Mouse (Mus musculus) lung, postnatal 10 days (tissue): Measurements from ENCODE around the gene Zdhhc14.
"Not testable (repeated sequence)": the region's sequence is repeated elsewhere in the genome, so short reads cannot be mapped to it uniquely, and the experiment has no call there.

ENCODE experiments used
- DNase-seq: peaks from one replicate; pipeline ENCODE4 v3.0.0; 2021

Zdhhc14 gene

DNA sequence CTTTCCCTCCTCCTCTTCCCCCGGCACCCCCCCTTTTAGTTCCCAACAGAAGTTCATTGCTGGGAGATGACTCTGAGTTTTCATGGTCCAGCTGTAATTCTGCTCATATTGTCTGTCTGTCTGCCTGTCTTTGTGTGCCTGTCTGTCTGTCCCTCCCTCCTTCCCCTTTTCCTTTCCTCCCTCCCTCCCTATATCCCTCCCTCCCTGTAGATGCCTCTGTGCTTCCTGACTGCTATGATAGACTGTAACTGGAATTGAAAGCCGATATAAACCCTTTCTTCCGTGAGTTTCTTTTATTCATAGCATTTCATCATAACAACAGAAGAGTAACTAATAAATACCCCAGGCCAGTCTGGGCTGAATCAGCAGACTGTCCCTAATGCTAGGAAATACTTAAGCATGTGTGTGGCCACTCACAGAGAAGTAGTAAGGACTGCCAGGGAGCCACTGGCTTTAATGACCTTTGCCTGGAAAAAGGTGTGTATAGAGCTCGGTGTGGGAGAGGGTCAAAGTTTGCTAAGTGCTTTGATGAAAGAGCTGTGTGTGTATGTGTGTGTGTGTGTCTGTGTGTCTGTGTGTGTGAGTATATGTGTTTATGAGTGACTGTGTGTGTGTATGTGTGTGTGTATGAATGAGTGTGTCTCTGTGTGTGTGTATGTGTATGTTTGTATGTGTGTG is 117.7 kb downstream of the Zdhhc14 start:
- DNase-seq: no peak

DNA sequence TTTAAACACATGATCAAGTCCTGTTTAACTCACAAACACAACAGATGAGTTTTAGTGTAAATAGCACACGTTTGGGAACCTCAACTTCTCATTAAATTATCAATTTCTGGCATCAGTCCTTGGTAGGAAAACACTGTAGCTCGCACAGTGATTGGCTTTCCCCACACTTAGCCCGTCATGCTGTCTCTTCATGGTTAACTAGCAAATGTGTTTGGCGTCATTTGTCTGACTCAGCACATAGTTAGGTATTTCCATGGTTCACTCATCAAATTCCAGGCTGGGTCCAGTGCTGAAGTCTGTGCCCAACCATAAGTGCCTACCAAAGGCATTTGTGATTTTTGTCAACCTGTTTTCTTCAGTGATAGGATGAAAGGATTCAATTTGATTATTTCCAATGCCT is 119.9 kb downstream of the Zdhhc14 start:
- DNase-seq: no peak

GRCm38 (mm10) chr17:5614771-5615318 is 122.5 kb downstream of the Zdhhc14 start:
- DNase-seq: peak; percentile 60

DNA sequence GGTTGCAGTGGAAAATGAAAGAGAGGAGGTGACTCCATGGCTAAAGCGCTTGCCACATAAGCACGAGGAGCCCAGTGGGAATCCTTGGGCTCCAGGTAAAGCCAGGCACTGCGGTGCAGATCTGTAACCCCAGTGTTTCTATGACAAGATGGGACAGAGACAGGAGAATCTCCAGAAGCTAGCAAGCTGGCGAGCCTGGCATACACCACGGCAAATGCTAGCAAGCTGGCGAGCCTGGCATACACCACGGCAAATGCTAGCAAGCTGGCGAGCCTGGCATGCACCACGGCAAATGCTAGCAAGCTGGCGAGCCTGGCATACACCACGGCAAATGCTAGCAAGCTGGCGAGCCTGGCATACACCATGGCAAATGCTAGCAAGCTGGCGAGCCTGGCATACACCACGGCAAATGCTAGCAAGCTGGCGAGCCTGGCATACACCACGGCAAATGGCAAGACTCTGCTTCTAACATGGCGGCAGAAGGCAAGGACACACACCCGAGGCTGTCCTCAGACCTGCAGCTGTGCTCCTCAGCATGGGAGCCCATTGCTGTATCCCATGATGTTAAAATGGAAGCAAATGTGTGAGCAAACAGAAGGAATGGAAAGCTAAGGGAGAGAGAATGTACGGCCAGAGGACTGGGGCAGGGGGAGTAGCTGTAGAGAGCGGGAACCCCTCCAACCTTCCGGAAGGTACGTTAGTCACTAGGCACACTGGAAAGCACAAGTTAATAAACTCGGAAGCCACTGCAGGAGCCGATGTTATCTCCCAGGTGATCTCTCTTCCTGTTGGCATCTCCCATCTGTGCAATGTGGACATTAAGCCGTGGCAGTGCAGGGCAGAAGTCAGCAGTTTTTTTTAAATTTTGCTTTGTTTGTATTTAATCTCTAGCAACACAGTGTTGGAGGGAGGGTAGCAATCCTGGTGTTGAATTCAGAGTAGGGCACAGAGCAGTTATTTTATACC is 129.6 kb downstream of the Zdhhc14 start:
- no peak for DNase-seq

DNA sequence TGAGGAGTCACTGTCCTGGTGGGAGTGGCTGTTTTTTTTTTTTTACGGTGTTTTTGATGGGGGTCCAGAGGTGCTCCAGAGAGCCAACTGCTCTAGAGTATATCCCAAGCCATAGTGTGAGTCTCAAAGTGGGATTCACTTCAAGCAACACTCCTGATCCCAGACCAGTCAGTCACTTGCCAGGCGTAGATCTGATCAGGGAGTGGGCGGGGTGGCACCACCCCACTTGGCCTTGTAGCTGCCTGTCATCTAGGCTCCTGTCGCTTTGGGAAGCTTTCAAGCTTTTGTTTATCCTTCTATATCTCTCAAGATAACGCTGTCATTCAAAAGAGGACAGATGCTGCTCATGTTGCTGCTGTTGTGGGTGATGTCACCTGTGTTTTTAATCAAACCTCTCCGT is 130.4 kb downstream of the Zdhhc14 start:
- DNase-seq: no peak

GRCm38 (mm10) chr17:5623181-5623580 is 130.8 kb downstream of the Zdhhc14 start:
- peak; percentile 64 for DNase-seq

GRCm38 (mm10) chr17:5624815-5625214 is 132.5 kb downstream of the Zdhhc14 start:
- DNase-seq: not testable (repeated sequence)

DNA sequence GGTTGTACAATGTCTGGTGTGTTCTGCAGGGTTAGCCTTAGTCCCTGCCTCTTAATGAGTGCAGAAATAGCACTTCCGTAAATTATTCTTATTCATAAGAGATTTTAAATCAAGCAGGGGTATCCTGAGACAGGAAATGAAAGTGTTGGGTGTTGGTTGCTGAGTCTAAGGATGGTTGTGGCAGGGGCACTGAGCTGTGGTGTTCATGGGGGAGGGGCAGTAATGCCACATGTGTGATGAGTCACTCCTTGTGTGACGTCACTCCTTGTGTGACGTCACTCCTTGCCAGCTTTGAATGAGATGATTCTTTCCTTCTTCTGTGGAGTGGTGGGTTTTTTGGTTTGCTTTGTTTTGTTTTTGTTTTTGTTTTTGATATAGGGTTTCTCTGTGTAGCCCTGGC is 134.0 kb downstream of the Zdhhc14 start:
- no peak for DNase-seq

DNA sequence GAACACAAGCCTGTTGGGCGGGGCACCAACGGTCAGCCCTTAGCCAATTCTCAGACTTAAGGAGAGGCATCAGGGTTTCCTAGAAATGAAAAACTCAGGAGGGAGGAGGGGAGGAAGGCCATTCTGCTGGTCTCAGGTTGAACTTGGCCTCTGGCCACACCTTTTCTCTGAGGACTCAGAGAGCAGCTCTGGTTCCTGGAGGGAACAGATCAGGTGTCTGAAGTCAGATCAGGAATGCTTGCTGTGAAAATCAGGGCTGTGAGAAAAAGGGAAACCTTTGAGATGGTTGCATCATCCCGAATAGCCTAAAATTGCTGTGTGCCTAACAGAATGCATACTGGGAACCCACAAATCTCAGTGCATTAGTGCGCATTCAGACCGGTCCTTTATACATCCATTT is 135.3 kb downstream of the Zdhhc14 start:
- DNase-seq: no peak

DNA sequence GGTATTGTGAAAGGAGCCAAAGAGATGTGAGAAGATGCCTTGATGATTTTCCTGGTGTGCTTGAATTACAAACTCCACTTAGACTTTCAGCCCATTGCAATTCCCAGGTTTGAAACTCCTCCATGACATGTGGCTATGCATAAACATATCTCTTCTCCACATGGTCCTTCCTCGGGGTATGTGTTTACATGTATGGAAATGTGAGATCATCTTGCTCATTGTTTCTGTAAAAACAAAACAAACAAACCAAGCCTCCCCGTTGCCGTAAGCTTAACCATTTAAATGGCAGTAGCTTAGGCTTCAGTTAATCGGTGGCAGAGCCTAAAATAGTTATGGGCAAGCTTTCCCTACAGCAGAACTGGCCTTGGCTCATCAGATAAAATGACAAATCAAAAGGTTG is 137.3 kb downstream of the Zdhhc14 start:
- no peak for DNase-seq

DNA sequence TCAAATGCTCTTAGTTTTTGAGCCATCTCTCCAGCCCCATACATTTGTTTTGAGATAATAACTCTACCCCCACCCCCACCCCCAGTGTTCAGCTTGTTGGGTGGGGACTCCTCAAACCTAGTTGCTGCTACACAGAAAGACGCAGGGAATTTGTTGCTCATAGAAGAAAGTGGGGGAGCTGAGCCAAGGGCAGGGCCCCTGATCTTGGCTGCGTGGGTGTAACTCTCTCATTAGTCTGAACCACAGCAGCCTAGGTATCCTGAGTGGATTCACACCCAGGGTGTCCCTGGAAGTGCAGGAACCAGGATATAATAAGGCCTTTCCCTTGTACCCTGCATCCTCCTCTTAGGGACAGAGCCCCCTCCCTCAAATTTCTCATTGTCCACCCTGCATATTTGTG is 142.9 kb downstream of the Zdhhc14 start:
- no peak for DNase-seq

DNA sequence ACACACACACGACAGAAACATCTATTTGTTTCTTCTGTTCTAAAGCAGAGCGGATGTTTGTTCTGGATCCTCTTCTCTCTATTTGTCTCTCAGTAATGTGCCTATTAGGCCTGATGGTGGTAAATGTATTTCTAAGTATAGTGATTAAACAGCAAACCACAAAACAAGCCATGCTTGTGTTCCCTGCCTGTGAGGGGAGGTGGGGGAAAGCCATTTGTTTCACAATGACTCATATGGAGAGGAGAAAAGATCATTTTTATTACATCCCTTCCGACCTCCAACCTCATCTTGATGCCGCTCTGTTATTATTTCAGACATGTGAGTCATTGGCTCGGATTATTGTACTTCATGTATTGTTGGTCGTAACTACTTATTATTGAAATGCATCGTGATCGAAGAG is 149.1 kb downstream of the Zdhhc14 start:
- no peak for DNase-seq

GRCm38 (mm10) chr17:5642918-5643721 is 150.8 kb downstream of the Zdhhc14 start:
- DNase-seq: peak; percentile 62

DNA sequence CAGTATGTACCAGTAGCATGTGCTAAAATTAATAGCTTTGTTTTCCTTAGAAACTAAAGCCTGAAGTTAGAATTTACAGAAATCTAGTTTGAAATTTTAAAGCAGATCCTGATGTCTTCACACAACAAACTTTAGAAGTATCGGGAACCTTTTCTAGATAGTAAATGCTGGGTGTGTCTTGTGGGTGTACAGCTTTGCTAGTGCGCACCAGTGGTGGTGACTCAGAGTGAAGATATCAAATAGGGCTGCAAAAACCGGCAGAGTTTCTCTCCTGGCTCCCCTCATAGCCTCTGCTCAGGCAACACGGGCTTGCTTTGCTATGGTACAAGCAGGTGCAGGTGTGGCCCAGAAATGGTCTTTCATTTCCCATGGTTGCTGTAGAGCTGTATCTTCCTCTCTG is 157.8 kb downstream of the Zdhhc14 start:
- no peak for DNase-seq

DNA sequence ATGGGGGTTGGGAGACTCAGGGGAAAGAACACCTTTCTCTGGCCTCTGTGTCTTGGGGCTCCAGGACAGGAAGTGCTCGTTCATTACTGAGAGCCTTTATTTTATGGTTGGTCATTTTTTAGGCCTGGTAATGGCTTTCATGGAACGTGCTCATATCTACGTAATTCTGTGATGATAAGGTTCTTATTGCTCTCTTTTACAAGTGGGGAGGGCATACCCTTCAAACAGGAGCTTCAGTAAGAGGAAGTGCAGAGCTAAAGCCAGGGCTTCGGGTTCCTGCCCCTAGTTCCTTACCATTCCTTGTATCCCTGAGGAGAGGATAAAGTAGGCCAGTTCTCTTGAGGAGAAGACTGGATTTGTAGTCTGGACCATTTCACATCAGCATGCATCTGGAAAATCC is 158.3 kb downstream of the Zdhhc14 start:
- DNase-seq: no peak

GRCm38 (mm10) chr17:5651551-5651950 is 159.2 kb downstream of the Zdhhc14 start:
- DNase-seq: no peak

DNA sequence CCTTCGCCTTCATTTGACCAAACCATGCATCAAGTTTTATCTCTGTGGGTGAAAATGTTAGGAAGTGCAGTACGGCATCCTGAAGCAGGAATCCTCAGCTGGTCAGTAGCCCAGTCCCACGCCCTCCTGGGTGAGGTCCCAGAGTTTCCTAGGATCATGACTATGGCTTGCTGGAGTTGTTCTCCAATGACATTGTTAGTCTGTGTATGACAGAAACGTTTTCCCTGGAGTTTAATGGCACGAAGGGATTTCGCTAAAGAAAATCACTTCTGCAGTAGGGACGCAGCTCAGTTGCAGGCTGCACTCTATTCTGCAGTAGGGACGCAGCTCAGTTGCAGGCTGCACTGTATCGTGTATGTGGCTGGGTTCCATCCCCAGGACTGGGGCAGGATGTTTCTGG is 161.6 kb downstream of the Zdhhc14 start:
- no peak for DNase-seq

GRCm38 (mm10) chr17:5655536-5655935 is 163.2 kb downstream of the Zdhhc14 start:
- DNase-seq: no peak

- DNase-seq: no peak
Measured at GRCm38 (mm10) chr17:5660317-5661080, 168.1 kb downstream of the Zdhhc14 start.

DNA sequence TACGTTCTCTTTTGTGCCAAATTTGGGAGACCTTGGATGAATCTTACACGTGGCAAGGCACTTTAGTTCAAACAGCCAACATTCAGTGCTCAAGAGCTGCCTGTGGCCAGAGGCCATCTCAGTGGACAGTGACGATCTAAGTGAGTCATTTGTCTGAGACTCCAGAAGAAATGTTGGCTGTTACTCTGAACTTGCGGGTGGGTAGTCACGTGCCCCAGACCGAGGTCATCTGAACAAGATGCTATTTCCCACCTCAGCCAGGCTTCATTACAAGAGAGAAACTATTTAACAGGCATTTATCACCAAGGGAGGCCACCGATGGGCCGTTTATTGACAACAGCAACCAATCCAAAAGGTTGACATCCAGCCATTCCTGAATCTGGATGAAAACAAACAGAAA is 174.3 kb downstream of the Zdhhc14 start:
- DNase-seq: no peak

- no peak for DNase-seq
Measured at GRCm38 (mm10) chr17:5668456-5668855, 176.1 kb downstream of the Zdhhc14 start.

GRCm38 (mm10) chr17:5668981-5669380 is 176.6 kb downstream of the Zdhhc14 start:
- no peak for DNase-seq
